Mouse (Mus musculus) right cerebral cortex, postnatal 10 days (tissue): Measurements from ENCODE around the gene Trmt2a.

ENCODE experiments used
- DNase-seq, 2 experiments: peaks; one replicate each; pipeline ENCODE4 v3.0.0; 2021; ENCODE audit warnings: low spot score in 2 of 2

Trmt2a gene

GRCm38 (mm10) chr16:18248433-18249363, at the start of gene Trmt2a, which contains the start of gene Ranbp1:
TSS of gene Trmt2a (plus strand) at chr16:18248679.
TSS of gene Ranbp1 (minus strand) at chr16:18248732.
- DNase-seq, result peak; percentile 99 to 100

- no peak for DNase-seq
Observed at GRCm38 (mm10) chr16:18200062-18200461, 48.4 kb upstream of the Trmt2a start.

GRCm38 (mm10) chr16:18201620-18202019, 46.9 kb upstream of the Trmt2a start:
- DNase-seq, result peak in 1 of 2 experiments; percentile 19

- no peak for DNase-seq
Observed at GRCm38 (mm10) chr16:18202061-18202460, 46.4 kb upstream of the Trmt2a start.

GRCm38 (mm10) chr16:18203430-18204091, 44.9 kb upstream of the Trmt2a start:
- no peak for DNase-seq

GRCm38 (mm10) chr16:18210701-18211416, 37.6 kb upstream of the Trmt2a start:
- DNase-seq, result peak; percentile 74 to 83

GRCm38 (mm10) chr16:18211417-18212171, 36.9 kb upstream of the Trmt2a start:
- DNase-seq, result peak; percentile 94 to 96

GRCm38 (mm10) chr16:18213689-18214088, 34.8 kb upstream of the Trmt2a start:
- peak; percentile 92 to 96 for DNase-seq

GRCm38 (mm10) chr16:18214858-18215257, 33.6 kb upstream of the Trmt2a start:
- no peak for DNase-seq

GRCm38 (mm10) chr16:18217579-18217978, 30.9 kb upstream of the Trmt2a start, which contains the start of gene Ccdc188:
TSS of gene Ccdc188 (plus strand) at chr16:18217879.
- DNase-seq, result no peak

GRCm38 (mm10) chr16:18218580-18218996, 29.9 kb upstream of the Trmt2a start:
- DNase-seq, result no peak

GRCm38 (mm10) chr16:18220001-18220400, 28.5 kb upstream of the Trmt2a start:
- peak; percentile 74 to 84 for DNase-seq

GRCm38 (mm10) chr16:18220856-18221542, 27.5 kb upstream of the Trmt2a start:
- no peak for DNase-seq

GRCm38 (mm10) chr16:18221543-18221898, 27.0 kb upstream of the Trmt2a start:
- DNase-seq, result no peak

- DNase-seq, result no peak
Observed at GRCm38 (mm10) chr16:18222188-18222587, 26.3 kb upstream of the Trmt2a start.

- peak in 1 of 2 experiments; percentile 33 for DNase-seq
Observed at GRCm38 (mm10) chr16:18227187-18227586, 21.3 kb upstream of the Trmt2a start.

GRCm38 (mm10) chr16:18227897-18228422, 20.5 kb upstream of the Trmt2a start:
- peak in 1 of 2 experiments; percentile 38 for DNase-seq

GRCm38 (mm10) chr16:18228856-18229255, 19.6 kb upstream of the Trmt2a start:
- no peak for DNase-seq

- peak; percentile 89 to 93 for DNase-seq
Observed at GRCm38 (mm10) chr16:18229622-18230021, 18.9 kb upstream of the Trmt2a start.

- no peak for DNase-seq
Observed at GRCm38 (mm10) chr16:18230617-18231016, 17.9 kb upstream of the Trmt2a start.
